Mouse (Mus musculus) spleen, postnatal 0 days (tissue): Measurements from ENCODE around the gene Prpf8. TPM values are rescaled to one million over a fixed set of nuclear protein-coding genes. Genes with fewer than 3 reads are reported as not detected.

Experiments
- microRNA counts: library from miRNA; unstranded; fragments of <30 nt; microRNA quantifications from one replicate; lab custom pipeline; 2015
- polyA plus RNA-seq: library from polyadenylated mRNA; unstranded; fragments of >200 nt; fragmentation: Nextera tagmentation; extraction: Ambion mirVana; gene quantifications from 2 replicates; pipeline ENCODE4 v1.2.1, GENCODE M21; 2015

The Prpf8 gene
- polyA plus RNA-seq: 23.3 and 24.4 TPM in 2 replicates

DNA sequence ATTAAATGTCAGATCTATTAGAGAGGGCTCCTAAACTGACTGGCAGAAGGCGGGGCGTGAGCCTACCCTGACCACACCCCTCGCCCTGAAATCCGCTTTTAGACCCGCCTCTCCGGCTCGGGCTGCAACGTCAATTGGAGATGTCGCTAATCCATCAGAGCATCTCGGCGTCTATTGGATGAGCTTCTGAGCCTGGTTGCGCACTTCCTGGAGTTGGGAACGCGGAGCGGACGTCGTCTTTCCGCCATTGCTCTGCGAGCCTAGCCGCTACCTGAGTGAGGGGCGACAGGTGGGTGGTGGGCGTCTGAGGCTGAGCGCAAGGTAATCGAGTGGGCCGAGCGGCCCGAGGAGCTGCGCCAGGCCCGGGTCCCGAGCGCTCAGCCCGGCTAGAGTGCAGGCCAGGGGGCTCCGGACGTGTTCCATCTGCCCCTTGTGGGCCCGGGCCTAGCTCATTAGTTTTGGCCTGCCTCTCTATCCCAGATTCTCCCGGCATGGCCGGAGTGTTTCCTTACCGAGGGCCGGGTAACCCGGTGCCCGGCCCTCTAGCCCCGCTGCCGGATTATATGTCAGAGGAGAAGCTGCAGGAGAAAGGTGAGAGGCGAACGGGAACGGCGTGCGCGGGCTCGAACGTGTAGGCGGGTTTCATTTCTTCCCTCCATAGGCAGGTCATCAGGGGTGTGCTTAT lies at the start of gene Prpf8:
Prpf8 (plus strand) TSS at position 216 of the 685 bp plus-strand sequence.

DNA sequence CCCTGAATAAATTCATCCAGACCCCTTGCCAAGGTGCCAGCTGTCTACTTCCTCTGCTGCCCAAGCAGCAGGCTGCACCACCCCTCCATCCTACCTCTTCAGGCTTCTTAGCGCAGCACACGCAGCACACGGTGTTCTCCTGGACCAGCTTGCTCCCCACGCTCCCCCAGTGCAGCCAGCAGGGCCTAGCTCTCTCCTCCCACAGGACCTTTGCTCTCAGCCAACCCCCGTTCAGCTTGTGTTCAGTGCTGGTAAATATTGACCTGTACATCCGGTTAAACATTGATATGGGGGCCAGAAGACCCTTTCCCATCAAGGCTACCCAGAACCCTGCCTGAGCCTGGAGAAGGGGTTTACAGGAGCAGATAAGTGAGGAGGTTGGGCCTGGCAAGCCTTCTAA lies 47.3 kb upstream of the Prpf8 start, which contains the start of gene Serpinf2:
Serpinf2 (minus strand) TSS at position 229 of the 400 bp plus-strand sequence.

DNA sequence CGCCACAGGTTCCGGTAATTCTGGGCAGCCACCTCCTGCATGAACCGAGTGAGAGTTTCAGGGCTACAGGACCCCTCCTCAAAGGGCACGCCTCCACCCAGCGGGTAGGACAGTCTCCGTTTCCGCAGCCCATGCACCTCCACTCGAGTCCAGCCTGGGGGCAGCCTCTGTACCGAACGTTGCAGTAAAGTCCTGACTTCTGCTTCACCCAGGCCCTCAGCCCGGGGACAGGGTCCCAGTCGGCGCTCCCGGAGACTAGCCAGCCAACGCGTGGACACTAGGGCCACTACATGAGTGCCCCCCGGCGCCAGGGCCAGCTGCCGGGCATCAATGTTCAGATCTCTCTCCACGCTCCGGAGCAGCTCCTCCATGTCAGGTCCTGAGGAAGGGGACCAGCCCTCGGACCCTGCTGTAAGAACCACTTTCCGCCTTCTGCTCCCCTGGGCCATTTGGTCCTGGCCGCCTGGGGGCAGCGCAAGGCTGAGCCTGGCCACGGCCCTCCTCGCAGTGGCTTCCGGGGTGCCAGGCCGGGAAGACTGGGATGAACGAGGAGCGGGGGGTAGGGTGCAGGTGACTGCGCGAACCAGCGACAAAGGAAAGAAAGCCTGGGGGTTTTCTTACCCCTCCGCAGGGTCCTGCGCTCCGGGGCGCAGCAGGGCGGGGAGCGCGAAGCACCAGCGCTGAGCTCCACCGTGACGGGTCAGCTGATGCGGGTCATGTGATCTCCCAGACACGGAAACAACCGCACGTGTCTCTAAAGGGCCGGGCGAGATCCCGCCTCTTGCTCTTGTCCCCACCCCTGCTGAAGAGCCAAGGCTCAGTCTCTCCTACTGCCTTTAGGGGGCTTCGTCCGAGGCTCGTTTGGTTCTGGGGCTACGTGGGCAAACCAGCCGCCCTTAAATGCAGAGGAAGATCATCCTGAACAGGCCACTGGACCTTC lies 32.4 kb upstream of the Prpf8 start, which contains the start of gene Wdr81:
Wdr81 (minus strand) TSS at position 727 of the 940 bp plus-strand sequence.

DNA sequence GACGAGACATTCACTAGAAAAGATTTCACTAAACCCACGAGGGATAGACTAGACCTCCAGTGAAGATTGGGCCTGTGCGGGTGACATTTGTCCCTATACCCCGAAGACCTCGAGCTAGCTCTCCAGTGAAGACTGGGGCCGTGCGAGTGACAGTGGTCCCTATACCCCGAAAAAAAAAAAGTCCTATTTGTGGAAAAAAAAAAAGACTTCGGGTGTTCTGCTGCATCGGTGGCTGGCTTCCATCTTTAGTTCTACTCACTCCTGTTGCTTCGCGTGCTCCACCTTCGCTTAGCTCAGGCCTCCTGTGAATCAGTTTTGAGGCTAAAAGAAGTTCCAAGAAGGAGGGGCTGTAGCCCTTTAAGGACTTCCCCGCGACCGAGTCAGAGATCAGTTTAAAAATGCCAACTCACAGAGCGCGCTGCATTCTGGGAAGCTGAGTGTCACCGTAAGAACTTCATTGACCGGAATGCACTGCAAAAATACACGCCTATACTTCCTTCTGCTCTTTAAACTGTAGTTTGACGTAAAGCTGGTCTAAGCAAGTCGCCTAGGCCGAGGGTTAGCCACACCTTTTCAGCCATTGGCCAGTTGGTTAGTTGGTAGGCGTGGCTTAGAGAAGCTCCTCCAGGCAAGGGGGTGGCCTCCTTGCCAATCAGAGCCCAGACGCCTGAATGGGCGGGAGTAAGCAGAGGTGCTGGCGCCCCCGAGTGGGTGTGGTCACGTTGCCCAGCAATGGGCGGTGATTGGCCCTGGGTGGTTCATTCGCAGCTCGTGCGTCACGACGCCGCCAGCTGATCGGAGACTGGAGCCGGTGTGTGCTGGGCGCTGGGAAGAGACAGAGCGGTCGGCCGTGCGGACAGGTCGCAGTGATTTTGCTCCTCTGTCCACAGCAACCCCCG lies 25.5 kb upstream of the Prpf8 start, which contains the start of gene Tlcd2:
Tlcd2 (plus strand) TSS at position 872 of the 899 bp plus-strand sequence.

DNA sequence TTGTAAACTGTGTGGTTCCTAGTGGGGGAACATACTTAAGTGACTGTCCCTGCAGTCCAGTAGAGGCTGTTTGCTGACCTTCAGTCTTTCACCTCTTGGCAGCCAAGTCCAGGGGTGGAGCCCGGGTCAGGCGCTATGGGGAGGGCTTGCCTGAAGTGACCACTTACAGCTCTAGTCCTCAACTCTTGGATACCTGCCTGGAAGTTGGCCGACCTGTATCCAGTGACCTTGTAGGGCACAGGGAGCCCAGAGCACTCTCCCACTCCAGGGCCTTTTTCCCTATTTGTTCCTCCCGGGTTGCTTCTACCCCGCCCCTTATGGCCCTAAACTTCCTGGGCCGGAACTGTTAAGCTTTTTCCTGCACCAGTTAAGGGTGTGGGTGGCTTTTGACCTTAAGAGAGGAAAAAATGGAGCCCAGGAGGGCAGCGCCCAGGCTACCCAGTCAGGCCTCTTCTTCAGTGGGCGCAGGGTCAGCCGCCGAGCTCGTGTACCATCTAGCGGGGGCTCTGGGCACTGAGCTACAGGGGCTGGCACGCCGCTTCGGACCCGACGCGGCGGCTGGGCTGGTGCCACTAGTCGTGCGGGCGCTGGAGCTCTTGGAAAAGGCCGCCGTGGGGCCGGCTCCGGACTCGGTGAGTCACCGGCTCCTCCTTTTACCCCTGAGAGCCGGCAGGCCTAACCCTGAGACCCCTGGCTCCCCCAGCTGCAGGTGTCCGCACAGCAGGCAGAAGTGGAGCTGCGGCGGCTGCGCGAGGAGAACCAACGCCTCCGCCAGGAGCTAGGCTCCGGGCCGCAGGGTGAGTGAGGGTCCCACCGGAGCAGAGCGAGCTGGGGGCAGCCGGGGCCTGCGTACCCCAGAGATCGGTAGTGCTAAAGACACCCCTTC lies 23.4 kb downstream of the Prpf8 start, which contains the start of gene Rilp:
Rilp (plus strand) TSS at position 354 of the 886 bp plus-strand sequence.

DNA sequence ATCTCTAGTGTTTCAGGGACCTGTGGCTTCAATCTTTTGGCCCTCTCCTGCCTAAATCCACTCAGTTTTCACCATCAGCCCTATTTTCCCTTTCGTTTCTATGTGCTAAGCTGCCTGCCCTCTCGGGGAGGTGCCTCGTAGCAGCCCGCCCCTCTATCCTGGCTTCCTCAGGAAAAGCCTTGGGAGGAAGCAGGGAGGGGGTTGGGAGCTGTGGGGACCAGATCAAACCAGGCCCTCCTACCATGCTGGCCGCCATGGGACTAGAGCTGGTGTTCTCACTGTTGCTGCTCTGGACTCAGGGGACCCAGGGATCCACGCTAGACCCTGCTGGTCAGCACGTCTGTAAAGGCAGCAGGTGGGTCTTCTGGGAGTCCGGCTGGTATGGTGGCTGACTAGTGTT lies 26.7 kb downstream of the Prpf8 start, which contains the start of gene Scarf1:
Scarf1 (plus strand) TSS at position 205 of the 400 bp plus-strand sequence.

DNA sequence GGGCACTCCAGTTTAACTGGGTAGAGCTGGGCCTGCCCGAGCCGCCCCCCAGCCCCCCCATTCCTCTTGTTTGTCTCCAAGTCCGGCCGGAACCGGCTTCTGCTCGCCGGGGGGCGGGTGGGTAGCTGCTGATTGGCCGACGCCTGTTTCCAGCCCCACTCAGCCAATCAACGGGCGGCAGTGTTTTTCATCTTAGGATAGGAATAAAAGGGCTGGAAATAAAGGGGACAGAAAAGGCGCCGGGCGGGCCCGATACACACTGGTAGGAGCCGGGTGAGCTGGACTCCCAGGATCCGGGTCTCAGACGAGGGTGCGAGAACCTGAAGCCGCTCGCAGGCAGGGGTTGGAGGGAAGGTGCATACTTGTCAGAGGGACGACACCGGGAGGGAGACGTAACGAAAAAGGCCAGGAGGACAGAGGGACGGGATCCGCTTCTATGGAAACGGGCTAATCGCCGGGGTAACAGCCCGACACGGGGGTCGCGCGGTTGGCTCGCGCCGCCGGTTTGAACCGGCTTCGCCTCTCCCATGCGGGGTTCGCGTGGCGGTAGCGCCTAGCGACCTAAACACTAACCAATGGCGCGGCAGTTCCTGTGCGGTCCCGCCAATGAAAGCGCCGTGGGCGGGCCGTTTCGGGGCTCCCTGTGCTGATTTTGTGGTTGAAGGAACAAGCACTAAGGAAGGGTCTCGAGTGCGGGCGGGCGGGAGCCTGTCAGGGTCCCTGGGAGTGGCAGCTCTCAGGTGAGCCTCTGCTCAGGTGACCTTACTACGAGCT lies 45.0 kb downstream of the Prpf8 start, which contains the start of gene Slc43a2:
Slc43a2 (plus strand) TSS at position 226 of the 774 bp plus-strand sequence.

MicroRNAs within 50 kb of the gene (microRNA counts, 519-probe panel; counts per million panel counts)
- microRNA mmu-miR-22 (lab: Ali Mortazavi, UCI): 8,516 counts per million, percentile 83 among the panel's probes with 10 or more counts

Other genes starting within 250 kb of the Prpf8 start
- 114 and 136 TPM in 2 replicates for gene Rpa1, start 138.5 kb upstream of the Prpf8 start, polyA plus RNA-seq
- 7.0 and 7.8 TPM in 2 replicates for gene Smyd4, start 138.4 kb upstream of the Prpf8 start, polyA plus RNA-seq
- gene Serpinf1, start 64.1 kb upstream of the Prpf8 start, polyA plus RNA-seq: 18.7 and 22.6 TPM in 2 replicates
- 0.28 and 0.30 TPM in 2 replicates for gene Serpinf2, start 47.2 kb upstream of the Prpf8 start, polyA plus RNA-seq
- 15.2 and 16.0 TPM in 2 replicates for gene Wdr81, start 32.1 kb upstream of the Prpf8 start, polyA plus RNA-seq
- 12.8 and 15.4 TPM in 2 replicates for gene Tlcd2, start 25.1 kb upstream of the Prpf8 start, polyA plus RNA-seq
- 0.40 and 0.95 TPM in 2 replicates for gene Rilp, start 23.3 kb downstream of the Prpf8 start, polyA plus RNA-seq
- 5.2 and 7.0 TPM in 2 replicates for gene Scarf1, start 26.7 kb downstream of the Prpf8 start, polyA plus RNA-seq
- 5.9 and 6.3 TPM in 2 replicates for gene Slc43a2, start 44.9 kb downstream of the Prpf8 start, polyA plus RNA-seq
- 42.1 and 45.8 TPM in 2 replicates for gene Pitpna, start 101.3 kb downstream of the Prpf8 start, polyA plus RNA-seq
- 29.2 and 34.8 TPM in 2 replicates for gene Inpp5k, start 144.2 kb downstream of the Prpf8 start, polyA plus RNA-seq
- 19.4 and 24.4 TPM in 2 replicates for gene Myo1c, start 163.7 kb downstream of the Prpf8 start, polyA plus RNA-seq
- 35.3 and 41.5 TPM in 2 replicates for gene Crk, start 192.4 kb downstream of the Prpf8 start, polyA plus RNA-seq
- 261 and 271 TPM in 2 replicates for gene Ywhae, start 246.1 kb downstream of the Prpf8 start, polyA plus RNA-seq